Mouse (Mus musculus): ENCODE results near the gene Fbxo48. TPM values are rescaled to one million over a fixed set of nuclear protein-coding genes. Genes with fewer than 3 reads are reported as not detected.

Gene Fbxo48
- 0.19 and 0.48 TPM in 2 replicates for polyA plus RNA-seq (2015; fragmentation: Nextera tagmentation; extraction: Ambion mirVana)

GRCm38 (mm10) chr11:16950976-16951760, at the start of gene Fbxo48:
Gene Fbxo48, plus strand, starts transcription at chr11:16951375.
- Histone ChIP-seq H3K36me3 (ENCODE audit: control insufficient read depth, insufficient read depth, low read length) (no peaks in the 10 kb centered on the region), H3K9ac (ENCODE audit: low read depth, low read length) (peak within 1 kb of the TSS; percentile 68), H3K27me3 (ENCODE audit: control insufficient read depth, insufficient read depth, low read depth, low read length) (no peaks in the 10 kb centered on the region), H3K27ac (ENCODE audit: low read length) (no peak within 1 kb of the TSS), H3K4me1 (ENCODE audit: control insufficient read depth, insufficient read depth, low read length) (peaks cover 8% of the 10 kb centered on the region), H3K4me2 (ENCODE audit: low read length) (peak within 1 kb of the TSS; percentile 90), H3K9me3 (replicated peaks; ENCODE audit: control insufficient read depth, low read length, poor library complexity, severe bottlenecking) (no peaks in the 10 kb centered on the region), H3K4me3 (ENCODE audit: low read depth, low read length) (peak within 1 kb of the TSS; percentile 66)
- peak; percentile 100 for ATAC-seq
- 1% methylated on average over 38 of the region's 38 CpGs for WGBS

- Histone ChIP-seq H3K4me3 (ENCODE audit: low read depth, low read length) (no peak overlapping the region), H3K4me1 (ENCODE audit: control insufficient read depth, insufficient read depth, low read length) (no peaks in the 10 kb centered on the region), H3K4me2 (ENCODE audit: low read length) (no peak overlapping the region), H3K9ac (ENCODE audit: low read depth, low read length) (no peak overlapping the region), H3K36me3 (ENCODE audit: control insufficient read depth, insufficient read depth, low read length) (no peaks in the 10 kb centered on the region), H3K9me3 (replicated peaks; ENCODE audit: control insufficient read depth, low read length, poor library complexity, severe bottlenecking) (no peaks in the 10 kb centered on the region), H3K27me3 (ENCODE audit: control insufficient read depth, insufficient read depth, low read depth, low read length) (no peaks in the 10 kb centered on the region), H3K27ac (ENCODE audit: low read length) (no peak overlapping the region)
- 80% methylated on average over 8 of the region's 8 CpGs for WGBS
- ATAC-seq, result no peak
Measured at GRCm38 (mm10) chr11:16904302-16905011, 46.7 kb upstream of the Fbxo48 start.

GRCm38 (mm10) chr11:16905012-16905332, 46.2 kb upstream of the Fbxo48 start:
- 81% methylated on average over 3 of the region's 3 CpGs for WGBS
- Histone ChIP-seq H3K36me3 (ENCODE audit: control insufficient read depth, insufficient read depth, low read length) (no peaks in the 10 kb centered on the region), H3K9ac (ENCODE audit: low read depth, low read length) (no peak overlapping the region), H3K27ac (ENCODE audit: low read length) (no peak overlapping the region), H3K27me3 (ENCODE audit: control insufficient read depth, insufficient read depth, low read depth, low read length) (no peaks in the 10 kb centered on the region), H3K4me3 (ENCODE audit: low read depth, low read length) (no peak overlapping the region), H3K9me3 (replicated peaks; ENCODE audit: control insufficient read depth, low read length, poor library complexity, severe bottlenecking) (no peaks in the 10 kb centered on the region), H3K4me2 (ENCODE audit: low read length) (no peak overlapping the region), H3K4me1 (ENCODE audit: control insufficient read depth, insufficient read depth, low read length) (no peaks in the 10 kb centered on the region)
- ATAC-seq, result no peak

GRCm38 (mm10) chr11:16906530-16906929, 44.6 kb upstream of the Fbxo48 start:
- Histone ChIP-seq H3K27ac (ENCODE audit: low read length) (no peak overlapping the region), H3K27me3 (ENCODE audit: control insufficient read depth, insufficient read depth, low read depth, low read length) (no peaks in the 10 kb centered on the region), H3K4me1 (ENCODE audit: control insufficient read depth, insufficient read depth, low read length) (no peaks in the 10 kb centered on the region), H3K36me3 (ENCODE audit: control insufficient read depth, insufficient read depth, low read length) (no peaks in the 10 kb centered on the region), H3K9ac (ENCODE audit: low read depth, low read length) (no peak overlapping the region), H3K4me2 (ENCODE audit: low read length) (no peak overlapping the region), H3K9me3 (replicated peaks; ENCODE audit: control insufficient read depth, low read length, poor library complexity, severe bottlenecking) (no peaks in the 10 kb centered on the region), H3K4me3 (ENCODE audit: low read depth, low read length) (no peak overlapping the region)
- 100% methylated on average over 2 of the region's 2 CpGs for WGBS
- ATAC-seq, result no peak

- ATAC-seq, result no peak
- H3K27ac ChIP-seq (ENCODE audit: low read length), result no peak overlapping the region
- no peaks in the 10 kb centered on the region for H3K27me3 ChIP-seq (ENCODE audit: control insufficient read depth, insufficient read depth, low read depth, low read length)
- no peak overlapping the region for H3K4me3 ChIP-seq (ENCODE audit: low read depth, low read length)
- no peak overlapping the region for H3K9ac ChIP-seq (ENCODE audit: low read depth, low read length)
- no peaks in the 10 kb centered on the region for H3K4me1 ChIP-seq (ENCODE audit: control insufficient read depth, insufficient read depth, low read length)
- H3K9me3 ChIP-seq (replicated peaks; ENCODE audit: control insufficient read depth, low read length, poor library complexity, severe bottlenecking), result no peaks in the 10 kb centered on the region
- no peaks in the 10 kb centered on the region for H3K36me3 ChIP-seq (ENCODE audit: control insufficient read depth, insufficient read depth, low read length)
- no peak overlapping the region for H3K4me2 ChIP-seq (ENCODE audit: low read length)
- 91% methylated on average over 1 of the region's 1 CpGs for WGBS
Measured at GRCm38 (mm10) chr11:16907517-16908129, 43.6 kb upstream of the Fbxo48 start.

- Histone ChIP-seq H3K9me3 (replicated peaks; ENCODE audit: control insufficient read depth, low read length, poor library complexity, severe bottlenecking) (no peaks in the 10 kb centered on the region), H3K4me3 (ENCODE audit: low read depth, low read length) (no peak overlapping the region), H3K27me3 (ENCODE audit: control insufficient read depth, insufficient read depth, low read depth, low read length) (no peaks in the 10 kb centered on the region), H3K27ac (ENCODE audit: low read length) (no peak overlapping the region), H3K4me2 (ENCODE audit: low read length) (no peak overlapping the region), H3K36me3 (ENCODE audit: control insufficient read depth, insufficient read depth, low read length) (no peaks in the 10 kb centered on the region), H3K9ac (ENCODE audit: low read depth, low read length) (no peak overlapping the region), H3K4me1 (ENCODE audit: control insufficient read depth, insufficient read depth, low read length) (no peaks in the 10 kb centered on the region)
- WGBS, result 65% methylated on average over 3 of the region's 3 CpGs
- no peak for ATAC-seq
Measured at GRCm38 (mm10) chr11:16914756-16915155, 36.4 kb upstream of the Fbxo48 start.

GRCm38 (mm10) chr11:16915850-16916249, 35.3 kb upstream of the Fbxo48 start:
- Histone ChIP-seq H3K36me3 (ENCODE audit: control insufficient read depth, insufficient read depth, low read length) (no peaks in the 10 kb centered on the region), H3K4me2 (ENCODE audit: low read length) (no peak overlapping the region), H3K4me1 (ENCODE audit: control insufficient read depth, insufficient read depth, low read length) (no peaks in the 10 kb centered on the region)

GRCm38 (mm10) chr11:16917512-16917911, 33.7 kb upstream of the Fbxo48 start:
- Histone ChIP-seq H3K4me1 (ENCODE audit: control insufficient read depth, insufficient read depth, low read length) (no peaks in the 10 kb centered on the region), H3K36me3 (ENCODE audit: control insufficient read depth, insufficient read depth, low read length) (no peaks in the 10 kb centered on the region), H3K9ac (ENCODE audit: low read depth, low read length) (no peak overlapping the region), H3K4me2 (ENCODE audit: low read length) (no peak overlapping the region), H3K27me3 (ENCODE audit: control insufficient read depth, insufficient read depth, low read depth, low read length) (no peaks in the 10 kb centered on the region), H3K9me3 (replicated peaks; ENCODE audit: control insufficient read depth, low read length, poor library complexity, severe bottlenecking) (no peaks in the 10 kb centered on the region), H3K27ac (ENCODE audit: low read length) (no peak overlapping the region), H3K4me3 (ENCODE audit: low read depth, low read length) (no peak overlapping the region)
- ATAC-seq, result no peak
- WGBS, result 97% methylated on average over 2 of the region's 2 CpGs

More at GRCm38 (mm10) chr11:16915850-16916249, 35.3 kb upstream of the Fbxo48 start:
- Histone ChIP-seq H3K9me3 (replicated peaks; ENCODE audit: control insufficient read depth, low read length, poor library complexity, severe bottlenecking) (no peaks in the 10 kb centered on the region), H3K27ac (ENCODE audit: low read length) (no peak overlapping the region), H3K27me3 (ENCODE audit: control insufficient read depth, insufficient read depth, low read depth, low read length) (no peaks in the 10 kb centered on the region), H3K9ac (ENCODE audit: low read depth, low read length) (no peak overlapping the region), H3K4me3 (ENCODE audit: low read depth, low read length) (no peak overlapping the region)
- WGBS, result 60% methylated on average over 5 of the region's 5 CpGs
- no peak for ATAC-seq

GRCm38 (mm10) chr11:16932159-16932558, 19.0 kb upstream of the Fbxo48 start:
- H3K27me3 ChIP-seq (ENCODE audit: control insufficient read depth, insufficient read depth, low read depth, low read length), result no peaks in the 10 kb centered on the region
- H3K36me3 ChIP-seq (ENCODE audit: control insufficient read depth, insufficient read depth, low read length), result no peaks in the 10 kb centered on the region
- H3K9ac ChIP-seq (ENCODE audit: low read depth, low read length), result no peak overlapping the region
- no peak overlapping the region for H3K27ac ChIP-seq (ENCODE audit: low read length)
- H3K4me3 ChIP-seq (ENCODE audit: low read depth, low read length), result no peak overlapping the region
- no peaks in the 10 kb centered on the region for H3K4me1 ChIP-seq (ENCODE audit: control insufficient read depth, insufficient read depth, low read length)
- 95% methylated on average over 3 of the region's 3 CpGs for WGBS
- no peak overlapping the region for H3K4me2 ChIP-seq (ENCODE audit: low read length)
- H3K9me3 ChIP-seq (replicated peaks; ENCODE audit: control insufficient read depth, low read length, poor library complexity, severe bottlenecking), result no peaks in the 10 kb centered on the region
- no peak for ATAC-seq

Measured in midbrain, embryonic 16.5 days (tissue).